Mouse (Mus musculus): ENCODE data around the gene Rgsl1.

Rgsl1 gene

GRCm38 (mm10) chr1:153740775-153741400 is 103.1 kb downstream of the Rgsl1 start:
- no peak for DNase-seq (ENCODE audit: low spot score in 2 of 2)

- DNase-seq (ENCODE audit: low spot score in 2 of 2): peak; percentile 29 to 80
These were observed 103.8 kb downstream of the Rgsl1 start, which contains the start of gene Rgs16 for GRCm38 (mm10) chr1:153740145-153740544. TSS of gene Rgs16 (plus strand) at chr1:153740349.

GRCm38 (mm10) chr1:153739437-153740015 is 104.4 kb downstream of the Rgsl1 start:
- no peak for DNase-seq (ENCODE audit: low spot score in 2 of 2)

- no peak for DNase-seq (ENCODE audit: low spot score in 2 of 2)
These were observed 106.5 kb downstream of the Rgsl1 start for GRCm38 (mm10) chr1:153737101-153738085.

GRCm38 (mm10) chr1:153736096-153736495 is 107.8 kb downstream of the Rgsl1 start:
- no peak for DNase-seq (ENCODE audit: low spot score in 2 of 2)

GRCm38 (mm10) chr1:153734866-153735265 is 109.1 kb downstream of the Rgsl1 start:
- no peak for DNase-seq (ENCODE audit: low spot score in 2 of 2)

GRCm38 (mm10) chr1:153733181-153733580 is 110.8 kb downstream of the Rgsl1 start:
- no peak for DNase-seq (ENCODE audit: low spot score in 2 of 2)

GRCm38 (mm10) chr1:153730671-153731070 is 113.3 kb downstream of the Rgsl1 start:
- DNase-seq (ENCODE audit: low spot score in 2 of 2): no peak

GRCm38 (mm10) chr1:153729806-153730205 is 114.1 kb downstream of the Rgsl1 start:
- DNase-seq (ENCODE audit: low spot score in 2 of 2): no peak
